In the genomic region with DNA sequence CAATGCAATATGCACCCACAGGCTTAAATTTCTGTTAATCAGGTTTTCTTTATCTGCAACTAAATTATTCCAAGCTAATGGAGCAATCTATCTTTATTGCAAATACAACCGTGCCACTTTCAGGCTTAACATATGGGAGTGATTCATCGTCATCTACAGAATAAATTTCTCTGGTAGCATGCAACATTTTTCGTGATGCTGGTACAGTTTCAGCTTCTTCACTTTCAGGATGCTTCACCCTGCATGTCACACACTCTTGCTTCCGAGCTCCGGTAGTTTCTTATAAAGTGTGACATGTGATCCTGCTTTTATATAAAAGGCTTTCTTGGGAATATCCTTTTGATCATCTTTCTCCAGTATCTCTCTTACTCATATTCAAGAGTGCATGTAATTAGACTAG, we compare ENCODE assay signal across 8 mouse cellular contexts.
"Had no signal": no experiment of that assay in that cellular context is flagged by ENCODE, and none has a peak within 500 bp of the region (broad histone marks: within the 10 kb centered on the region; RNA-seq: fewer than 3 reads in every experiment).

No protein-coding gene starts in this region.

- ATAC-seq: midbrain, embryonic 13.5 days; midbrain, embryonic 15.5 days had no signal

- DNase-seq: lung, adult 2 months; lung, postnatal 36 days; right cerebral cortex, postnatal 14 days; thymus, adult 2 months; thymus, postnatal 25 days; thymus, postnatal 4 days had no signal
